Mouse (Mus musculus) CH12.LX (cell line): ENCODE measurements at regions not wholly inside any gene's neighbourhood (a gene's known extent, or its start where the extent isn't known, plus 50 kb on each side); places are given as distances from the start of the nearest gene placed in this dataset.

Experiments
- CTCF ChIP-seq, 2 experiments: IDR thresholded peaks in 1 of 2; conservative IDR thresholded peaks in 1 of 2; 2 replicates each; pipeline ENCODE4 v1.5.1; 2011 to 2012; ENCODE audit warnings: low read depth in 2 of 2, low read length in 2 of 2, improper control_type of control experiment in 1 of 2, inconsistent platforms in 1 of 2, mild to moderate bottlenecking in 1 of 2, moderate library complexity in 1 of 2
- MYC ChIP-seq: IDR thresholded peaks from 2 replicates; pipeline ENCODE4 v1.6.1; 2011; ENCODE audit warnings: low read depth, mild to moderate bottlenecking, improper control_type of control experiment, low read length

- TF ChIP-seq CTCF (conservative IDR thresholded peaks at IDR 0.05 in 1 of 2, IDR thresholded peaks at IDR 0.05 in 1 of 2; ENCODE audit: low read depth in 2 of 2, low read length in 2 of 2), result no peak
- TF ChIP-seq MYC, result no peak
Observed at GRCm38 (mm10) chr12:71418186-71418585, 108.5 kb downstream of the Dact1 start.
